Mouse (Mus musculus) megakaryocyte, embryonic 14.5 days (primary cell): ENCODE measurements at regions not wholly inside any gene's neighbourhood (a gene's known extent, or its start where the extent isn't known, plus 50 kb on each side); places are given as distances from the start of the nearest gene placed in this dataset.

Experiments used
- H3K27me3 ChIP-seq: replicated peaks from 2 replicates; pipeline ENCODE3; 2012; ENCODE audit warnings: inconsistent platforms
- H3K36me3 ChIP-seq: replicated peaks from 2 replicates; pipeline ENCODE3; 2012; ENCODE audit warnings: low read length, inconsistent platforms, mixed read lengths
- H3K4me1 ChIP-seq: 2 replicates; pipeline ENCODE4 v1.6.1; 2012; ENCODE audit warnings: inconsistent platforms
- H3K4me3 ChIP-seq: replicated peaks from 2 replicates; pipeline ENCODE3; 2012; ENCODE audit warnings: moderate library complexity, mild to moderate bottlenecking, inconsistent platforms
- H3K9me3 ChIP-seq: 2 replicates; pipeline ENCODE4 v1.6.1; 2012; ENCODE audit warnings: inconsistent platforms
- FLI1 ChIP-seq: IDR thresholded peaks from 2 replicates; pipeline ENCODE4 v1.6.1; 2012; ENCODE audit warnings: low read length, inconsistent platforms, mixed read lengths
- GATA1 ChIP-seq: IDR thresholded peaks from 3 replicates; pipeline ENCODE4 v1.6.1; 2012; ENCODE audit warnings: mixed read lengths, low read length, inconsistent platforms, borderline replicate concordance

DNA sequence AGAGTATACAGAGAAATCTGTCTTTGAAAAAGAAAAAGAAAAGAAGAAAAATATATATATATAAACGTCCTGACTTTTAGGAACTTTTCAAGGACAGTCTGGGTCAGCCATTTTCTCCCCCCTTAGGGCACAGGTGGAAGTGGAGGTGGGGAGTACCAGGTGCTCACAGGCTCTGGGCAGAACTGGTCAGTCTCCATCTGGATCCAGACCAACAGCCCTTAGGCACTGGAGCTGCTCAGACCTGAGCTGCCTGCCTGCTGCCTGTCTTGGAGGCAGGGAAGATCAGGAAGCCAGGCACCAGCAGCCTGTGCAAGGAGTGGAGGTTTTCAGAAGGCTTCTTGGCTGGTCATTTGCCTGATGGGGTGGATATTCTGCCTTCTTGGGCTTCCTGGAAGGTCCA is 50.7 kb upstream of the Slc2a1 start:
- H3K9me3 ChIP-seq = no peaks in the 10 kb centered on the region
- H3K36me3 ChIP-seq = no peaks in the 10 kb centered on the region
- peaks cover 25% of the 10 kb centered on the region for H3K4me1 ChIP-seq
- no peak overlapping the region for H3K4me3 ChIP-seq
- H3K27me3 ChIP-seq = peaks cover 51% of the 10 kb centered on the region
- TF ChIP-seq FLI1 (no peak), GATA1 (no peak)
